Mouse (Mus musculus) intestine, postnatal 0 days (tissue): ENCODE data around the gene Tshr. TPM values are rescaled to one million over a fixed set of nuclear protein-coding genes. Genes with fewer than 3 reads are reported as not detected.
"Not testable (repeated sequence)": the region's sequence is repeated elsewhere in the genome, so short reads cannot be mapped to it uniquely, and the experiment has no call there.

Experiments
- ATAC-seq: fragments of 200-750 bp; cut with Nextera tagmentation; 2 replicates; pipeline ENCODE4 v1.8.0; 2017; ENCODE audit warnings: mild to moderate bottlenecking, moderate TSS enrichment, moderate library complexity
- H3K27ac ChIP-seq: fragments of 300-500 bp; sonication (generic); 2 replicates; pipeline ENCODE4 v1.5.1; 2014; ENCODE audit warnings: mild to moderate bottlenecking, low read depth, low read length, moderate library complexity
- H3K27me3 ChIP-seq: fragments of 300-500 bp; sonication (generic); replicated peaks from 2 replicates; pipeline ENCODE4 v1.6.1; 2014; ENCODE audit warnings: low read length, mixed read lengths; ENCODE audit not compliant: control insufficient read depth, insufficient read depth
- H3K36me3 ChIP-seq: fragments of 300-500 bp; sonication (generic); 2 replicates; pipeline ENCODE4 v1.6.1; 2014; ENCODE audit warnings: mild to moderate bottlenecking, moderate library complexity; ENCODE audit not compliant: control insufficient read depth, insufficient read depth
- H3K4me1 ChIP-seq: fragments of 300-500 bp; sonication (generic); replicated peaks from 2 replicates; pipeline ENCODE4 v1.6.1; 2014; ENCODE audit warnings: antibody characterized with exemption, low read length, mixed read lengths; ENCODE audit not compliant: control insufficient read depth, insufficient read depth
- H3K4me2 ChIP-seq: fragments of 300-500 bp; sonication (generic); replicated peaks from 2 replicates; pipeline ENCODE4 v1.6.1; 2014; ENCODE audit warnings: low read depth, mild to moderate bottlenecking, moderate library complexity
- H3K4me3 ChIP-seq: fragments of 300-500 bp; sonication (generic); 2 replicates; pipeline ENCODE4 v1.5.1; 2014; ENCODE audit warnings: low read depth, low read length
- H3K9ac ChIP-seq: fragments of 300-500 bp; sonication (generic); 2 replicates; pipeline ENCODE4 v1.6.1; 2014; ENCODE audit warnings: mild to moderate bottlenecking, low read depth, low read length
- H3K9me3 ChIP-seq: fragments of 300-500 bp; sonication (generic); 2 replicates; pipeline ENCODE4 v1.6.1; 2016; ENCODE audit warnings: mixed run types; ENCODE audit not compliant: control insufficient read depth
- CTCF ChIP-seq: sonication (generic); IDR thresholded peaks from 2 replicates; pipeline ENCODE4 v1.5.1; 2016; ENCODE audit warnings: low read depth, mild to moderate bottlenecking, control low read depth, antibody characterized with exemption, moderate library complexity
- WGBS: fragments of 180-500 bp; shearing (Covaris S2); extraction: QIAGEN DNeasy Blood & Tissue Kit; methylation state at CpG from one replicate; pipeline ENCODE4 v1.1.7; 2014; 5-methylcytosine and 5-hydroxymethylcytosine counted together
- polyA plus RNA-seq: library from polyadenylated mRNA; unstranded; fragments of >200 nt; fragmentation: Nextera tagmentation; extraction: Ambion mirVana; gene quantifications from 2 replicates; pipeline ENCODE4 v1.2.1, GENCODE M21; 2015

Gene Tshr
- polyA plus RNA-seq: 0.04 and 0.08 TPM in 2 replicates

DNA sequence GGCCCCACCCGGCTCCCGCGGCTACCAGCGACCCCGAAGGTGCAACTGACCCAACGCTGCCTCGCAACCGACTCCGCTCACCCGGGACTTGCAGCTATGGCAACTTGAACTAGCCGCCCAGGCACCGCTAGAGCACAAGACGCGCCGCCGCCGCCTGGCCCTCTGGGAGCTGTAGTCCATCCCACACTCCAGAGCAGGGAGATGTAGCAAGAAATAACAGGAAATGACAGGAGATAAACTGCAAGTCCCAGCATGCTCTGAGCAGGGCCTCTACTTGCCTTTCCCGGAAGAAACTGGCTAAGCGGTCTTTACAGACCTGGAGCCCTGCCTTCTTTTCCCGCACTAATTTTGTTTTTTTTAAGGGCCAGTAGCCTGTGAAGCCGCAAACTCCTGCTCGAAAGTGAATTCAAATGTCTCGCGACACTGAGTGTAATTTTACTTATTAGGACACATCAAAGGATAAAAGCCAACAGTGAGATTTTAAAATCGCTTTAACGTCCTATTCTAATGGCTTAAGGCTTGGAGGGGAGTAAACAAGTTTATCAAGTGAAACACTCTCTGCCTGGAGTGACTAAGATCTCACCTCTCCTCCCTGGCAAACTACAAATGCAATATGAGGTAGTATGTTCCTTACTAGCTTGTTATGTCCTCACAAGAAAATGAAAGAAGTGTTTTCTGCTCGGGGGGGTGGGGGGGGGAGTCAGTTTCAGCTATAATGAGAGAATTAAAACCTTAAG lies at the start of gene Tshr, which contains the start of gene Cep128:
Tshr (plus strand) TSS at position 283 of the 737 bp plus-strand sequence.
Cep128 (minus strand) TSS at position 129 of the 737 bp plus-strand sequence.
- Histone ChIP-seq H3K4me1 (no peaks in the 10 kb centered on the region), H3K27me3 (no peaks in the 10 kb centered on the region), H3K9ac (peak within 1 kb of the TSS; percentile 58), H3K4me2 (peak within 1 kb of the TSS; percentile 94), H3K36me3 (0 out of 2 replicates have a peak, but pooled peaks cover 5% of the 10 kb centered on the region), H3K27ac (no peak within 1 kb of the TSS), H3K4me3 (peak within 1 kb of the TSS; percentile 72), H3K9me3 (no peaks in the 10 kb centered on the region)
- under 1% methylated on average over 26 of the region's 27 CpGs for WGBS
- peak; percentile 9; the same call in 1 of the 2 replicates for TF ChIP-seq CTCF
- ATAC-seq: peak; percentile 100

DNA sequence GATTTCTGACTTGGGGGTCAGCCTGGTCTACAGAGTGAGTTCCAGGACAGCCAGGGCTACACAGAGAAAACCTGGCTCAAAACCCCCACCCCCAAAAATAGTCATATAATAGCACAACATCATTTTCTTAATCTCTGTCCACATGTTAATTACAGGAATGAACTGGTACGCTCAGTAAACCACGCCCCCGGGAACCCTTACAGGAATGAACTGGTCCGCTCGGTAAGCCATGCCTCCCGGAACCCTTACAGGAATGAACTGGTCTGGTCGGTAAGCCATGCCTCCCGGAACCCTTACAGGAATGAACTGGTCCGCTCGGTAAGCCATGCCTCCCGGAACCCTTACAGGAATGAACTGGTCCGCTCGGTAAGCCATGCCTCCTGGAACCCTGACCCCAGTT lies 45.7 kb upstream of the Tshr start:
- not testable (repeated sequence) for H3K4me1 ChIP-seq, H3K4me2 ChIP-seq, H3K9me3 ChIP-seq, ATAC-seq, H3K27ac ChIP-seq, H3K4me3 ChIP-seq, H3K9ac ChIP-seq, H3K36me3 ChIP-seq, H3K27me3 ChIP-seq
- WGBS: 94% methylated on average over 13 of the region's 13 CpGs

DNA sequence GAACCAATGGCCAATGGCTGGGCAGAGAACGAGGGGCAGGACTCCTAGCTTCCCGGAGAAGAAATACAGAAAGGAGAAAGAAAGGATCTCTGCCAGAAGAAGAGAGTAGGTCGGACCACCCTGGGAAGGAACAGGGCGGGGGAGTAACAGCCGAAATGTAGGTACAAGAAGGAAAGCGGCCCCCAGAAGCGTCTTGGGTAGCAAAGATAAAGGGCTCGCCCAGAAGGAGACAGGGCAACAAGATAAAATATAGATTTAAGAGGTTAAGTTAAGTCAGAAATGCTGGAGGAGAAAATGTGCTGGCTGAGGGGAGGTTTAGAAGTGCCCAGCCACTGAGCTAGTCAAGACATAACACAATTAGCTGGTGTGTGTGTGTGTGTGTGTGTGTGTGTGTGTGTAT lies 30.6 kb upstream of the Tshr start:
- no peaks in the 10 kb centered on the region for H3K27me3 ChIP-seq
- H3K9me3 ChIP-seq: no peaks in the 10 kb centered on the region
- no peak overlapping the region for H3K4me2 ChIP-seq
- no peaks in the 10 kb centered on the region for H3K4me1 ChIP-seq
- WGBS: 94% methylated on average over 8 of the region's 8 CpGs
- ATAC-seq: no peak
- no peak overlapping the region for H3K9ac ChIP-seq
- no peaks in the 10 kb centered on the region for H3K36me3 ChIP-seq
- TF ChIP-seq CTCF: no peak
- H3K4me3 ChIP-seq: no peak overlapping the region
- no peak overlapping the region for H3K27ac ChIP-seq

DNA sequence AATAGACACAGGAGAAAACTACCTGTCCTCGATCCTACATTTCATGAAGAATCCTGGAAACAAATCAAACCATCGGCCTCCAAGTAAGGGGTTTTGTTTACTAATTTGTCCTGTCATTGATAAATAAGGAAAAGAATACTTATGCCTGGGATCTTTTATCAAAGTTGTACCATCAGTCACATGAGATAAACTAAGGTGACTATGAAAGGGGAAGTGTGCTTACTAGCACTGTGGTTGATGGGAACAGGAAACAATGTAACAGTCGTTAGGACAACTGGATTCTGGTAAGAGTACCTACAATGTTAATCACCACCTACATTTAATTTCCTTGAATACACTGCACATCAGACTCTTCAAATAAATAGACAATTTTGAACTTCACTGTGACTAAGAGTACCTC lies 15.2 kb upstream of the Tshr start:
- H3K27me3 ChIP-seq: no peaks in the 10 kb centered on the region
- no peaks in the 10 kb centered on the region for H3K9me3 ChIP-seq
- H3K4me3 ChIP-seq: no peak overlapping the region
- H3K4me1 ChIP-seq: no peaks in the 10 kb centered on the region
- 78% methylated on average over 3 of the region's 3 CpGs for WGBS
- no peak overlapping the region for H3K4me2 ChIP-seq
- no peaks in the 10 kb centered on the region for H3K36me3 ChIP-seq
- no peak for ATAC-seq
- no peak overlapping the region for H3K9ac ChIP-seq
- H3K27ac ChIP-seq: no peak overlapping the region
- TF ChIP-seq CTCF: no peak

DNA sequence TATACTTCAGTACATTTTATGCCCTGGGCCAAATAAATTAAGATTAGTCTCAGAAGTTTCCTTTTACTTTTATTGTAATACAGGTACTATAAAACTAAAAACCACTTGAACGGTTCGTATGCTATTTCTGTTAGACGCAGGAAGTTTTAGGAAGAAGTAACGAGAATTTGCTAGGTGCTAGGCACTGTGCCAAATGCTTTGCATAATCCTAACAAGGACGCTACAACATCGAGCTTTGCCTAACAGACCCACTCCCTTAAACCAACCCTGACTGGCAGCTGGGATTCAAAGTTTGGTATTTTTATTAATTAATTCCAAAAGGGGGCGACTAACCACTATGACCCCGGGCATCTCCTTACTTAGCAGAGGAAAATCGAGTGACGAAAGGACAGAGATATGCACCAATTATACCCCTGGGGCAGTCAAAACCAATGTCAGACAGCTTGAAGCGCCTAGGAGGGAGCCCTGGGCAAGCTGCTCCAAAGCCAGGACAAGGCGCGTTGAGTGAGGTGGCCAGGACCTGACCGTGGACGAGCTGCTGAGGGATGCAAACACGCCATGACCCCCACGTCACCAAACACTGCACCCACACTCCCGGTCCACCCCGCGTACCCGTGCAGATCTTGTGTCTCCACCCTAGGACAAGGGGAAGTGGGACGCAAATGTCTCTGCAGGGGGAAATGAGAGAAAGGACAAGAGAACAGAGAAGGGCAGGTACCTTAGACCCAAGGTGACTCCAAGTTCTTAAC lies 673 bp upstream of the Tshr start:
- Histone ChIP-seq H3K27ac (no peak overlapping the region), H3K36me3 (0 out of 2 replicates have a peak, but pooled peaks cover 5% of the 10 kb centered on the region), H3K4me3 (peak overlapping the region; percentile 72), H3K4me1 (no peaks in the 10 kb centered on the region), H3K9ac (peak overlapping the region; percentile 58), H3K9me3 (no peaks in the 10 kb centered on the region), H3K27me3 (no peaks in the 10 kb centered on the region), H3K4me2 (peak overlapping the region; percentile 94)
- 2% methylated on average over 22 of the region's 22 CpGs for WGBS
- no peak for TF ChIP-seq CTCF
- ATAC-seq: peak; percentile 56
